In the genomic region with DNA sequence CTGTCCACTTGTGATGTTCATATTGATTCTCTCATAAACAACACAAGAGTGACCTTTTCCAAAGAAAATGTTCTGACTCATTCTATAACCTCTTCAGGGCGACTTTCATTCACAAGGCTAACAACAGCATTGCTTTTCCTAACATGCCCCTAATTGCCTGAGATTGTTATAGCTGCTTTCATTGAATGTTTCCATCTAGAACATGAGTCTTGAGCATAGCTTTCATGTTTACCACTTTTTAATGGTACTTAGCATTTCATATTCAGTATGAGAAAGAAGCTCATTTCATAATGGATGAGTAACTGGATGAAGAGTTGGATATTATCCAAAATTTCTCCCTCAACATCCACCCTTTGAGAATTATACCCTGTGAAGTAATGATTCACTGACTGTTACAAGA, we compare ENCODE assay signal across 20 mouse cellular contexts.
"Had no signal": no experiment of that assay in that cellular context is flagged by ENCODE, and none has a peak within 500 bp of the region (broad histone marks: within the 10 kb centered on the region; RNA-seq: fewer than 3 reads in every experiment).

No protein-coding gene starts in this region.

- H3K27ac ChIP-seq: lung, embryonic 15.5 days; macrophage; midbrain, embryonic 13.5 days; midbrain, embryonic 15.5 days; neural tube, embryonic 13.5 days; neural tube, embryonic 15.5 days had no signal

- ATAC-seq: liver, postnatal 0 days; lung, postnatal 0 days; midbrain, embryonic 13.5 days; midbrain, embryonic 15.5 days had no signal

- H3K4me3 ChIP-seq: lung, embryonic 15.5 days; megakaryocyte, embryonic 14.5 days; midbrain, embryonic 13.5 days; midbrain, embryonic 15.5 days; neural tube, embryonic 13.5 days; neural tube, embryonic 15.5 days had no signal

- H3K36me3 ChIP-seq: lung, embryonic 15.5 days; midbrain, embryonic 13.5 days; midbrain, embryonic 15.5 days; neural tube, embryonic 13.5 days; neural tube, embryonic 15.5 days had no signal

- H3K9me3 ChIP-seq: lung, embryonic 15.5 days; megakaryocyte, embryonic 14.5 days; midbrain, embryonic 13.5 days; midbrain, embryonic 15.5 days; neural tube, embryonic 13.5 days; neural tube, embryonic 15.5 days had no signal

- H3K27me3 ChIP-seq: lung, embryonic 15.5 days; megakaryocyte, embryonic 14.5 days; midbrain, embryonic 13.5 days; midbrain, embryonic 15.5 days; neural tube, embryonic 13.5 days; neural tube, embryonic 15.5 days had no signal

- H3K9ac ChIP-seq: liver, postnatal 0 days; lung, embryonic 15.5 days; midbrain, embryonic 13.5 days; midbrain, embryonic 15.5 days; neural tube, embryonic 13.5 days; neural tube, embryonic 15.5 days had no signal

- H3K4me1 ChIP-seq: lung, embryonic 15.5 days; midbrain, embryonic 13.5 days; midbrain, embryonic 15.5 days; neural tube, embryonic 13.5 days; neural tube, embryonic 15.5 days had no signal

- H3K4me2 ChIP-seq: lung, embryonic 15.5 days; midbrain, embryonic 11.5 days; midbrain, embryonic 13.5 days; midbrain, embryonic 15.5 days; neural tube, embryonic 13.5 days; neural tube, embryonic 15.5 days had no signal

- DNase-seq: liver, postnatal 0 days; lung, adult 2 months; lung, postnatal 14 days; lung, postnatal 36 days; retina, postnatal 1 day; right cerebral cortex, adult 18-20 months; right cerebral cortex, postnatal 14 days; spleen, adult 18-20 months; thymus, adult 18-20 months; thymus, postnatal 14 days; thymus, postnatal 36 days had no signal
